Mouse (Mus musculus) heart, postnatal 0 days (tissue): Measurements from ENCODE around the gene Jdp2. TPM values are rescaled to one million over a fixed set of nuclear protein-coding genes. Genes with fewer than 3 reads are reported as not detected.
A peak's percentile ranks its signal among the peaks of the same experiment; 100 is the strongest.

Experiments
- ATAC-seq: fragments of 200-750 bp; cut with Nextera tagmentation; 2 replicates; pipeline ENCODE4 v1.8.0; 2017; ENCODE audit warnings: low read depth, moderate number of reproducible peaks, moderate library complexity; ENCODE audit not compliant: insufficient read depth
- DNase-seq: peaks from one replicate; pipeline ENCODE4 v3.0.0-alpha.2; 2016; ENCODE audit warnings: low spot score
- H3K27ac ChIP-seq: fragments of 300-500 bp; sonication (generic); 2 replicates; pipeline ENCODE4 v1.5.1; 2014; ENCODE audit warnings: low read depth, mild to moderate bottlenecking
- H3K27me3 ChIP-seq: fragments of 300-500 bp; sonication (generic); 2 replicates; pipeline ENCODE4 v1.6.1; 2014; ENCODE audit warnings: low read length, mixed read lengths; ENCODE audit not compliant: control insufficient read depth, insufficient read depth
- H3K36me3 ChIP-seq: fragments of 300-500 bp; sonication (generic); replicated peaks from 2 replicates; pipeline ENCODE4 v1.6.1; 2014; ENCODE audit warnings: low read length, mixed read lengths; ENCODE audit not compliant: control insufficient read depth, insufficient read depth
- H3K4me1 ChIP-seq: fragments of 300-500 bp; sonication (generic); 2 replicates; pipeline ENCODE4 v1.6.1; 2014; ENCODE audit warnings: antibody characterized with exemption; ENCODE audit not compliant: control insufficient read depth, insufficient read depth
- H3K4me2 ChIP-seq: fragments of 300-500 bp; sonication (generic); 2 replicates; pipeline ENCODE4 v1.6.1; 2014; ENCODE audit warnings: low read depth, mild to moderate bottlenecking, low read length, moderate library complexity
- H3K4me3 ChIP-seq: fragments of 300-500 bp; sonication (generic); 2 replicates; pipeline ENCODE4 v1.5.1; 2014; ENCODE audit warnings: low read depth, low read length
- H3K9ac ChIP-seq: fragments of 300-500 bp; sonication (generic); replicated peaks from 2 replicates; pipeline ENCODE4 v1.6.1; 2014; ENCODE audit warnings: low read depth, low read length, mixed read lengths
- H3K9me3 ChIP-seq: fragments of 300-500 bp; sonication (generic); replicated peaks from 2 replicates; pipeline ENCODE4 v1.6.1; 2016; ENCODE audit warnings: low read length; ENCODE audit not compliant: control insufficient read depth
- CTCF ChIP-seq: IDR thresholded peaks from 2 replicates; pipeline ENCODE4 v1.5.1; 2016; ENCODE audit warnings: antibody characterized with exemption, control low read depth, low read depth
- EP300 ChIP-seq: IDR thresholded peaks from 2 replicates; pipeline ENCODE4 v1.6.1; 2016; ENCODE audit warnings: antibody characterized with exemption, low read depth
- WGBS: fragments of 180-500 bp; shearing (Covaris S2); extraction: QIAGEN DNeasy Blood & Tissue Kit; methylation state at CpG from one replicate; pipeline ENCODE4 v1.1.7; 2014; 5-methylcytosine and 5-hydroxymethylcytosine counted together
- polyA plus RNA-seq: library from polyadenylated mRNA; unstranded; fragments of >200 nt; fragmentation: Nextera tagmentation; extraction: Ambion mirVana; gene quantifications from 2 replicates; pipeline ENCODE4 v1.2.1, GENCODE M21; 2015
- total RNA-seq: library from RNA; depleted of rRNA; stranded (reverse); fragments of >200 nt; gene quantifications from 2 replicates; pipeline ENCODE4 v1.2.3, GENCODE M21; 2014; ENCODE audit warnings: low replicate concordance

The Jdp2 gene
- total and polyA plus RNA-seq, 2 experiments from 2014 or later: 0.44 to 17.9 TPM

- Histone ChIP-seq H3K4me2 (no peak overlapping the region), H3K36me3 (no peaks in the 10 kb centered on the region), H3K4me1 (0 out of 2 replicates have a peak, but pooled peaks cover 5% of the 10 kb centered on the region), H3K9me3 (no peaks in the 10 kb centered on the region), H3K27ac (no peak overlapping the region), H3K27me3 (no peaks in the 10 kb centered on the region), H3K4me3 (no peak overlapping the region), H3K9ac (no peak overlapping the region)
- DNase-seq: peak; percentile 74
- 0 out of 2 replicates have a peak, but pooled peaks have one; percentile 38 for ATAC-seq
- TF ChIP-seq EP300: no peak
- TF ChIP-seq CTCF: peak; percentile 87
- WGBS: 8% methylated on average over 9 of the region's 9 CpGs
Observed at GRCm38 (mm10) chr12:85662896-85663295, 64.1 kb downstream of the Jdp2 start.

DNA sequence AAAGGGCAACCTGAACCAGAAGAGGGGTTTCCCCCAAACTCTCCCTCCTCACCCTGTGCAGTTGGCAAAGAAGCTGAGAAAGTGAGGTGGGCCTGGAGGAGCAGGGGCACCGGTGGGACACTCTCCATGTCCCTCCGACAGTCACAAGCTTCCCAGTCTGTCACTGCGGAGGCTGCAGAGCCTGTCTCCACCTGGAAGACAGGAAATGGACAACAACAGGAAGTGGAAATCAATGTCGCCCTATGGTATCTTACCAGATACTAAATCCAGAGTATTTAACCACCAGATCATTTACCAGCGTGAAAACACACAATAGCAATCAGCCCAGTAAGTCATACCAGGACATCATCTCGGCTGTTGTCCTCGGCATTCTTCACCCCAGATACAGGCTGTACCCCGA, 67.3 kb downstream of the Jdp2 start:
- DNase-seq: no peak
- no peaks in the 10 kb centered on the region for H3K4me1 ChIP-seq
- WGBS: 67% methylated on average over 8 of the region's 8 CpGs

DNA sequence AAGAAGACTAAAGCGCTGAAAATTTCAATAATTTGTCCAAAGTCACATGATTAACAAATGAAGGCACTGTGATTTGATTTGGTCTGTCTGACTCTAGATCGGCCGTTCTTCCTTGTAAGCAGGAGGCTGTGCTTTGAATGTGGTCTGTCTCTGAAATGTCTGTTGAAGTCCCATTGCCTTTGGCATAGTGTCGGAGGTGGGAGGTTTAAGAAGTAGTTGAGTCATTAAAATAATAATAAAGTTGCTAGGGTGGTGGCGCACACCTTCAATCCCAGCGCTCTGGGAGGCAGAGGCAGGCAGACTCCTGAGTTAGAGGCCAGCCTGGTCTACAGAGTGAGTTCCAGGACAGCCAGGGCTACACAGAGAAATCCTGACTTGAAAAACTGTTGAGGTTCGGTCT, 68.2 kb downstream of the Jdp2 start:
- WGBS: 92% methylated on average over 7 of the region's 7 CpGs
- DNase-seq: no peak
- Histone ChIP-seq H3K27me3 (no peaks in the 10 kb centered on the region), H3K36me3 (no peaks in the 10 kb centered on the region), H3K9ac (no peak overlapping the region), H3K4me3 (no peak overlapping the region), H3K4me1 (no peaks in the 10 kb centered on the region), H3K4me2 (no peak overlapping the region), H3K9me3 (no peaks in the 10 kb centered on the region), H3K27ac (no peak overlapping the region)
- TF ChIP-seq EP300 (no peak), CTCF (no peak)
- no peak for ATAC-seq

More for the DNA sequence above, 67.3 kb downstream of the Jdp2 start:
- Histone ChIP-seq H3K27ac (no peak overlapping the region), H3K9ac (no peak overlapping the region), H3K9me3 (no peaks in the 10 kb centered on the region), H3K4me3 (no peak overlapping the region), H3K4me2 (no peak overlapping the region), H3K36me3 (no peaks in the 10 kb centered on the region), H3K27me3 (no peaks in the 10 kb centered on the region)
- ATAC-seq: no peak
- TF ChIP-seq EP300 (no peak), CTCF (no peak)

- DNase-seq: no peak
- H3K27me3 ChIP-seq: no peaks in the 10 kb centered on the region
- no peak for ATAC-seq
- TF ChIP-seq EP300 (no peak), CTCF (no peak)
- no peak overlapping the region for H3K4me2 ChIP-seq
- H3K9me3 ChIP-seq: no peaks in the 10 kb centered on the region
- no peak overlapping the region for H3K4me3 ChIP-seq
- no peak overlapping the region for H3K9ac ChIP-seq
- H3K27ac ChIP-seq: no peak overlapping the region
- no peaks in the 10 kb centered on the region for H3K4me1 ChIP-seq
- H3K36me3 ChIP-seq: no peaks in the 10 kb centered on the region
- WGBS: 43% methylated on average over 3 of the region's 3 CpGs
Observed at GRCm38 (mm10) chr12:85668696-85669095, 69.9 kb downstream of the Jdp2 start.

DNA sequence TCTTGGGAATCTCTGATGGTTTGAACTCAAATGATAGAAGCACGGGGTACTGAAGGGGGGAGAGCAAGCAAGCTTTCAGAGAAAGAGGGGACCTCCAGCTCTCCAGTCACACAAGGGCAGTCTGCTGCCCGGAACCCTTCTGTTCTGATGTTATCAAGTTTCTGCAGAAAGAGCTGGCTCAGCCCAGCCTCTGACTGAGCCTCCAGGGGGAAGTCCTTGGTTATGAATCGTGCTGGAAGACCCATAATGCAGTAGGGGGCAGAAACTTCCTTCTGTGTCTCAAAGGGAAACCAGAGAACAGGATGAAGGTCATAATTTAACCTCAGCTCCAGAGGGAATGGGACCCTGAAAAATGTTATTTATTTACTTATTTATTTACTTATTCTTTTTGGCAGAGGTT, 71.3 kb downstream of the Jdp2 start:
- H3K27ac ChIP-seq: no peak overlapping the region
- H3K36me3 ChIP-seq: no peaks in the 10 kb centered on the region
- no peak overlapping the region for H3K4me3 ChIP-seq
- ATAC-seq: no peak
- 40% methylated on average over 3 of the region's 3 CpGs for WGBS
- no peaks in the 10 kb centered on the region for H3K4me1 ChIP-seq
- H3K9ac ChIP-seq: no peak overlapping the region
- no peak for DNase-seq
- TF ChIP-seq CTCF: no peak
- H3K9me3 ChIP-seq: no peaks in the 10 kb centered on the region
- no peaks in the 10 kb centered on the region for H3K27me3 ChIP-seq
- no peak overlapping the region for H3K4me2 ChIP-seq

DNA sequence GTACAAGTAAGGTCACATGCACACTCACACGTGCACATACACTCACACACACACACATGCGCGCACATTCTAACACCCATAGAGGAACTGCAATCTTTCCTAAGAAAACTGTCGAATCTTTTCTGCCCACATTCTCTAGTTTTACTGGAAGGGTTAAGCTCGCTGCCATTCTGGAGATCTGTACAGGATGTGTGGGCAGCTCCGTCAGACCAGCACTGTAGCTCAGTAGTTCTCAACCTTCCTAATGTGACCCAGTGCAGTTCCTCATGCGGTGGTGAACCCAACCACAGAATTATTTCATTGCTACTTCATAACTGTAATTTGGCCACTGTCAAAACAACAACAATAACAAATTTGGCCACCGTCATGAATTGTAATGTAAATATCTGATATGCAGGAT, 75.1 kb downstream of the Jdp2 start:
- Histone ChIP-seq H3K36me3 (no peaks in the 10 kb centered on the region), H3K9ac (no peak overlapping the region), H3K9me3 (no peaks in the 10 kb centered on the region; the same call in 1 of the 2 replicates), H3K4me1 (no peaks in the 10 kb centered on the region), H3K27me3 (no peaks in the 10 kb centered on the region), H3K27ac (no peak overlapping the region), H3K4me3 (no peak overlapping the region), H3K4me2 (no peak overlapping the region)
- DNase-seq (no peak), ATAC-seq (no peak)
- TF ChIP-seq CTCF: no peak
- TF ChIP-seq EP300: no peak
- WGBS: 78% methylated on average over 8 of the region's 8 CpGs
